Mouse (Mus musculus): ENCODE measurements at regions not wholly inside any gene's neighbourhood (a gene's known extent, or its start where the extent isn't known, plus 50 kb on each side); places are given as distances from the start of the nearest gene placed in this dataset.

DNA sequence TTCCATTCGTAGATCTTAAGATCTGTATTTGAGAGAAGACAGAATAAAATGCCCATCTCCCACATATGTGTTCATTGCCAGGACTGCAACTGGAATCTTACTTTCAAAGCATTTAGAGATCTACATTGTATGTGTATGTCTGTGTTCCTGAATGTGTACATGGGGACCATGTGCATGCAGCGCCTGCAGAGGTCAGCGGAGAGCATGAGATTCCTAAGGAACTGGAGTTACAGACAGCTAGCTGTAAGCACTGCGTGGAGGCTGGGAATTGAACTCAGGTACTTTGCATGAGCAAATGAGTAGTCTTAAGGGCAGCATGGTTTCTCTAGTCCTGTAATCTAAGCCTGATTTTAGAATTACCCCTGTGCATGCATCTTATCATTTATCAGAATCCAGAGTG lies 685.5 kb upstream of the Tenm3 start:
- TF ChIP-seq POLR2A (IDR thresholded peaks at IDR 0.05; ENCODE audit: low read depth, low read length) (no peak), CTCF (conservative IDR thresholded peaks at IDR 0.05; ENCODE audit: insufficient read depth, insufficient read length, low read depth, low read length) (no peak; the same call in 1 of the 2 replicates)

All from kidney, adult 2 months (tissue).